Mouse (Mus musculus) gastrocnemius, adult 8-10 months (tissue): ENCODE measurements around the gene Lsm14a. TPM values are rescaled to one million over a fixed set of nuclear protein-coding genes. Genes with fewer than 3 reads are reported as not detected.
A peak's percentile ranks its signal among the peaks of the same experiment; 100 is the strongest.
"Not testable (repeated sequence)": the region's sequence is repeated elsewhere in the genome, so short reads cannot be mapped to it uniquely, and the experiment has no call there.

Source experiments
- DNase-seq, 2 experiments: peaks; one replicate each; pipeline ENCODE4 v3.0.0; 2022; ENCODE audit warnings: low spot score in 2 of 2
- total RNA-seq, 4 experiments: library from RNA; stranded (reverse); gene quantifications; 2 replicates each; pipeline ENCODE4 v1.2.4; 2022

Gene Lsm14a
- total RNA-seq, 4 experiments from 2014 or later: 90.2 to 111 (median 99.9) TPM

DNA sequence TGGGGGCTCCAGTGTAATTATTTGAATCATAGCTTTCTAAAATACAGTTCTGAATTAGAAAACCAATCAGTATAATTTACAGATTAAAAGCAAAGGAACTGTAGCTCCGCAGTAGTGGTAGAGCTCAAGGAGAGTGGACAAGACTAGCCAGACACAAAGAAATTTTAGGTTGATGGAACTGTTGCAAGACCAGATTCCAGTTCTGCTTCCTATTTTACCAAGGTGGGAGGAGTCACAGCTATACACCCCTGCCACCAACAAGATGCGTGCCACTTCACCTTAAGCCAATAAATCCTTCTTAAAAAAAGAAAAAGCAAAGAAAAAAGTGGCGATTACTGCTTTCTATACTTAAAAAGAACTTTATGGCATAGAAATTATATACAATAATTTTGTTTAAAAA lies 12.8 kb downstream of the Lsm14a start:
- no peak for DNase-seq

DNA sequence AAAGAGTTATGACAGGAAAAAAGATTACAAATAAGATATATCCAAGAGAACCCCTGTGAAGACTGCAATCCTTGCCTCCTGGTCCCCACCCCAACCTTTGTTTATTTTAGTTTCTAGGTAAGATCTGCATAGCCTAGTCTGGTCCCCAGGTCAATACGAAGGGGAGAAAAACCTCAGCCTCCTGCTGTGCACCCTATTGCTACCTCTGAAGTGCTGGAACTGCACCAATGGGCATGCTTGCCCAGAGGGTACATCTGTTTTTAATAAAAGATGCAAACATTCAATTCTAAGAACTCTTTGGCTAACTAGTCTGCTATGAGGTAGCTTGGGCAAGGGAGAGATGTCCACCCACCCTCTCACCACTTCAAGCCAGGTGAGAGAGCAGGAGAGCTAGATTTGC lies 19.2 kb downstream of the Lsm14a start:
- no peak for DNase-seq

DNA sequence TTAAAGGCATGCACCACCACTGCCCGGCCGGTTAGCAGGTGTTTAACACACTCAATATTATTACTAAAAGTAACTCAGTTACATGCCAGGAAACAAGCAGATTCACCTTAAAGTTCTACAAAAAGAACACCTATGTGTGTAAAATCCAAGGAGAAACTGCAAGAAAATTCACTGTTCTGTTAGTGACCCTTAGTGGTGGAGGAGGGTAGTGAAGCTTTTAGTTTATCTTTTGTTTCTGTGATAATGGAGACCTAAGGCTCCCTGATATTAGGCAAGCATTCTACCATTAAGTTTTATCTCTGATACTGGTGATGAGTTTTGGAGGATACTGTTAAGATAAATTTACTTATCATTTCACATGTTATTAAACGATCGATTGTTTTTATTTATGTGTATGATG lies 37.5 kb downstream of the Lsm14a start:
- DNase-seq: no peak

DNA sequence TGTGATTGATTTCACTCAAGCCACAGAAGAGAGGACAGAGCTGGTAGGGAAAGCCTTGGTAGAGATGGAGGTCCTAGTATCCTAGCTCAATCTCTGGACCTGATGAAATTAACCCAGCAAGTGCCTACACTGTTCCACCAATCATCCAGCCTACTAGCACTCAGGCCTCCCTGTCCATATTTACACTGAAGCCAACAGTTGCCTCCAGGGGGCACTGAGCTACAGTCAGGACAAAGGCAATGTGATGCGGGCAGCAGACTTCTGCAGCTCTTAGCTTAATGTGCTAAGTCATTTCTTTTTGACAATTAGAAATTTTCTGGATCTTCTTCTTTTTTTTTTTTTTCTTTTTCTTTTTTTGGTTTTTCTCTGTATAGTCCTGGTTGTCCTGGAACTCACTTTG lies 41.1 kb downstream of the Lsm14a start:
- no peak for DNase-seq

DNA sequence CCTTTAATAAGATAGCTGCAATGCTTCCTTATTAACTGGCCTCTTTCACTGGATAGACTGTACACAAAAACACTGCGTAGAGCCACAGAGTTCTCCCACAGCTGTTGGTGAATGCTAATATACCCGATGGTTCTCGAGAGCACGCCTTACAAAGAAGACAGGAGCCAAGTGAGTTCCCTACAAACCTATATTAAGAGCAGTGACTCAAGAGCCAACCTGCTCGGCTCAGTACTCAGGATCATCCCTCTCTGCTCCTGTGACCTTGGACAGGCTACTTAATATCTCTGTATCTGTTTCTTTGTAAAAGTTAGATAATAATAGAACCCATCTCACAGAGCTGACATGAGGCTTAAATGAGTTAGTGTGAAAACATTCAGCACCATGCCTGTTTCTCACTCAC lies 42.9 kb downstream of the Lsm14a start:
- DNase-seq: peak in 1 of 2 experiments; percentile 23

DNA sequence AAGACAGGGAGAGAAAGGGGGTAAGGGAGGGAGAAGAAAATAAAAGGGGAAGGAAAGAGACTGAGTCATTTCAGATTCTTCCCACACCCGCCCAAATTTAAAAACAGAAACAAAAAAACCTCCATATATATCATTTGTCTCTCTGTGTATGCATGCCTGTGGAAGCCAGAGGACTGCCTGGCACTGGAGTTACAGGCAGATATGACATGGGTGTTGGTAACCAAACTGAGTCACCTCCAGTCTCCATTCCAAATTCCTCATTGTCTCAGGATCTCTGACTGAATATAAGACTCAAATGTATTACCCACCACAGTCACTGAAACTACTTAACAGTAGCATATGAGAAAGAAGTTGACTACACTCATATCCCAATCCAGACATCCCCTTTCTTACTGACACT lies 45.1 kb downstream of the Lsm14a start:
- no peak for DNase-seq

DNA sequence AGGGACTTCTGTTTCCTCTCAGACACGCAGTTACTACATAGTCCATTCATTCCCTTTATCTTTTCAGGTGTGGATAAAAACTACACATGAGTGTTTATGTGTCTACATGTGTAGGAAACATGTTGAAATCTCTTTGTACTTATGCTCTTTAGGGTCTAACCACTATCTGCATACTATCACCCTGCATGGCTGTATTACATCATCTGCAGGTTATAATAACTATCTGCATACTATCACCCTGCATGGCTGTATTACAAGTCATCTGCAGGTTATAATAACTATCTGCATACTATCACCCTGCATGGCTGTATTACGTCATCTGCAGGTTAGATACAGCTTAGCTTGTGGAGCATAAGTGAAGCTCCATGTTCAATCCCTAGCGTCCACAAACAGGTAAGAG lies 46.1 kb downstream of the Lsm14a start:
- no peak for DNase-seq

DNA sequence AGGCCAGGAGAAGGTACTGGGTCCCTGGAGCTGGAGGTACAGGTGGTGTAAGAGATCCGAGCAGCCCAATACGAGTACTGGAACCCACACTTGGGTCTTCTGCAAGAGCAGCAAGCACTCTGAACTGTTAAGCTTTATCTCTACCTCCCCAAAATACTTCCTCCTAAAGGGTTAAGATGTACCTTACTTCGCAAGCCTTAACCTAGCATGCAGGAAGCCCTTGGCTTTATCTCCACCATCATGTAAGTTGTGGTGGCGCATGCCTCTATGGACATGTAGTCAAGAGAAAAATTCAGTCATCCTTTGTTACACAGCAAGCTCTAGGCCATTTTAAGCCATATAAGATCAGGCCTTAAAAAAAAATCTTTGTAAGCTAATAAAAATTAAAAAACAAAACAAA lies 46.6 kb downstream of the Lsm14a start:
- no peak for DNase-seq

DNA sequence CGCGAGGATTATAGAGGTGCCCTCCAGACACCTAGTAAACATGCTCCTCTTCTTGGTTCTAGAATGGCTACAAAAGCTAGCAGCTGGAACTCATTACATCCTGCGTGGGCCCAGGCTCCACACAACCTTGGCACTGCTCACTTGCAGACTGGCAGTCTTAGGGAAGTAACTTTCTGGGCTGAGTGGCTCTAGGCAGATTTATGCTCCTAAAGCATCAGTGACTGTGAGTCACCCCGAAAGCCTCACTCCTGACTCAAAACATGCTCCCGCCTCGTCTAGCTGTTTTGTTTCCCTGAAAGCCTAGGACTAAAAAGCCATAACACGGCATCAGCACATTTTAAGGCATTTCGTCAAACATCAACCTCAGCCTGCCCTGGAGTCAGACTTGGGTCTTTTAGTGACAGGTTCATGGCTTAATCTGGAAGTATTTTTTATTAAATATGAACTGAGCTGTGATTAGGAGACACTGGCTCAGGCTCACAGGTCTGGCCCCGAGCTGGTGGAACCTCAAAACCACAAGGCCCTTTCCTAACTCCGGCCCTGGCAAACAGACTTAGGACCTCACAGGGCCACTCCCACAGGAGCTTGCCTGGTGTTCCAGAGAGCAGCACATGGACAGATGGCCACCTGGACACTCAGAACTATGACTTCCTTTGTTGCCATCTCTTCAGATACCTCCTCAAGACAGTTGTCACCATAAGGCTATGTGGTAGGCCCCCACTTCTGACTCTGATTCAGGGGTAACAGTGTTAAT lies 50.9 kb downstream of the Lsm14a start:
- no peak for DNase-seq

DNA sequence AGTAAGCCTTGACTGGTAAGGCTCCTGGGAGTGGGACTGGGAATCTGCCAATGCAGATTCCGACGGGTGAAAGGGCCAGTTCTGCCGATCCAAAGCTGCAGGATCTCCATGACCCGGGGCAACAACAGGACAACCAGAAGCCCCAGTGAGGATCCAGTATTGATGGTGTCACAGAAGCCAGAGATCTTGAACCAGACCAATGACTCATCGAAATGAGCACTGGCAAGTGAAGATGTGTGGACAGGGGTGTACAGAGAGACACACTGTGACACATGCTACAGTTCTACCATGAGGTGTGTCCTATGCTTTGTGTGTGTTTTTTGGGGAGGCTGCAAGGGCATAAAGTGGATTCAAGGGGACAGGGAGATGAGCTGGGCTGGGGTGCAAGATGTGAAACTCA lies 52.3 kb downstream of the Lsm14a start:
- no peak for DNase-seq

DNA sequence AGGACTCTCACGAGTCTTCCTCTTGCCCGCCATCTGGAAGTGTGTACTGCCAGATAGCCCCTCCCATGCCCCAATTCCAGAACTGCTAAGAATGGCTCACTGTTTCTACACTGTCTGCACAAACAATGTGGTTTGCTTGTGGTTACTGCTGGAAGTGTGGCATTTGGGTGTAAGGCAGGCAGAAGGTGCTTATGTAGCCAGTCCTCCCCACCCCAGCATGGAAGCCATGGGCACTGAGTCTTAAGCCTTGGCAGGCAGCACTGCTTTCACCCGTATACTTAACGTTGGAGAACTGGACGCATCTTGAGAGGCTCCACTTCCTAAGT lies 54.0 kb downstream of the Lsm14a start:
- no peak for DNase-seq

DNA sequence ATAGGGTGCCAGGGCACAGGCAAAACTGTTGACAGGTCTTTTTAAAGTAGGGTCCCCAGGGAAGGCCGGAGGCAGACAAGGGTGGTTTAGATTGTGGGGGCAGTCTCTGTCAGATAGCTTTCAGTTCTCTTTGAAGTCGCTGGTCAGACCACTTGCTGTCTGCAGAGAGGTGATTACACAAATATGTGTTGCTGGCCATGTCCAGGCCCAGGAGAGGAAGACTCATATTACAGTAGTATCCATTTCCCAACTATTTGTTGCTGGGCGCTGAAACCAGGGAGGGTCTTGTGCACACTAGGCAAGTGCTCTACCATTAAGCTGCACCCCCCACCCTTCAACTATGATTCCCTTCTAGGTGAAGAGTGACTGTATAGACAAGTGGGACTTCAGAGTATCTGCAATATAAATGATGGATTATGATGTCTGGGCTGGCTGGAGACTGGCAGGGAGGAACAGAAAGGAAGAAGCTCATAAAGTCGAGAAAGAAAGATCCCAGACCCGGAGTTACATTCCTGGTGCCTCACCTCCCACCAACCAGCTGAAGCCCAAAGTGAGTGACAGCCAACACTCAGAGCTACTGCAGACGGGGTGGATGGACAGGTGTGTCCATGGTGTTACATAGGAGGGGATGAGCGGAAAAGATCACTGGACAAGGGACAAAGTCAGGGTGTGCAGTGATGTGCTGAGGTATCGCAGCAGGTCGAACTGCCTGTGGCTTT lies 54.5 kb downstream of the Lsm14a start:
- no peak for DNase-seq

DNA sequence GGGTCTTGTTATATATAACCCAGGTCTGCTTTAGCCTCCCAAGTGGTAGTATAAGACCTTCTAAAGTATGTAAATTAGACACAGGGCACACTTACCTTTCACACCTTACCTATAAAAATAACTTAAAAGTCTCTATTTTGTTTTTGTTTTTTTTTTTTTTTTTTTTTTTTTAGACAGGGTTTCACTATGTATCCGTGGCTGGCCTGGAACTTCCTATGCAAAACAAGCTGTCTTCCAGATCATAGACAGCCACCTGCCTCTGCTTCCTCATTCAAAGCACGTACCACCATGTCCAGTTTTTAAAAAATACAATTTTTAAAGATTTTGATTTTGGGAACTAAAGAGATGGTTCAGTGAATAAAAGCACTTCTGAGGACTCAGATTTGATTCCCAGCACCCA lies 55.8 kb downstream of the Lsm14a start:
- no peak for DNase-seq

DNA sequence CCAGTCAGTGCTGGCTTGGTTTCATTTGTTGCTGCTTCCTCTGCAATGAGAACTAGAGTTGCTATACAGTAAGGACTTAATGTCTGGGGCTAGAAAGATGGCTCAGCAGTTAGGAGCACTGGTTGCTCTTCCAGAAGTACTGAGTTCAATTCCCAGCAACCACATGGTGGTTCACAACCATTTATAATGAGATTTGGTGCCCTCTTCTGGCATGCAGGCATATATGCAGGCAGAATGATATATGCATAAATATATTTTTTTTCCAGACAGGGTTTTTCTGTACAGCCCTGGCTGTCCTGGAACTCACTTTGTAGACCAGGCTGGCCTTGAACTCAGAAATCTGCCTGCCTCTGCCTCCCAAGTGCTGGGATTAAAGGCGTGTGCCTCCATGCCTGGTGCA lies 56.6 kb downstream of the Lsm14a start:
- not testable (repeated sequence) for DNase-seq

DNA sequence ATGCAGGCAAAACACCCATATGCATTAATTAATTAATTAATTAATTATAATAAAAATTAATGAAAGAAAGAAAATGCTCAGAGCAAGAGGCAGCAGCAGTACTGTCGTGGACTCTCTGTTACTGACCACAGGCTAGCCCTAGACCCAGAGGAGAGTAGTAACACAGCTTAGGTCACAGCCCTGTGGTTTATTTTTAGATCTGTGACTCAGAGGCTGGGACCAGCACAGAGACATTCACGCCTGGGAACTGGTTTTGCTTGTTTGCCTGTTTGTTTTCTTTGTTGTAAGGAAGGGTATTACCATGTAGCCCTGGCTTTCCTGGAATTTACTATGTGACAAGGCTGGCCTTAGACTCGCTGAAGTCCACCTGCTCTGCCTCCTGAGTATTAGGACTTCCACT lies 65.6 kb downstream of the Lsm14a start:
- DNase-seq: no peak

DNA sequence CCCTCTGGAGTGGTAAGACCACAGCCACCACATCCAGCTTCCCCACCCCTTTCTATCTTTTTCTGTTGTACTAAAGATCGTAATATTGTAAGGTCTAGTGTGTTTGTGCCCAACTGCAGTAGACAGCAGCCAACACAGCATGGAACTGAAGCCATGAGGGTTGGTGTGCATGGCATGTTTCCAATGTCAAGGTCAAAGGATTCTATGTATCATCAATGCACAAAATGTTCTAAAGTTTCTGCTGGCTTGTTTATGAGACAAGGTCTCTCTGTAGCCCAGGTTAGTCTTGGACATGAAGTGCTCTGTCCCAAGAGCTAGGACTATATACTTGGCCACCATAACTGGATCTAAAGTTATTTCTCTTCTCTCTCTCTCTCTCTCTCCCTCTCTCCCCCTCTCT lies 68.3 kb downstream of the Lsm14a start:
- no peak for DNase-seq

DNA sequence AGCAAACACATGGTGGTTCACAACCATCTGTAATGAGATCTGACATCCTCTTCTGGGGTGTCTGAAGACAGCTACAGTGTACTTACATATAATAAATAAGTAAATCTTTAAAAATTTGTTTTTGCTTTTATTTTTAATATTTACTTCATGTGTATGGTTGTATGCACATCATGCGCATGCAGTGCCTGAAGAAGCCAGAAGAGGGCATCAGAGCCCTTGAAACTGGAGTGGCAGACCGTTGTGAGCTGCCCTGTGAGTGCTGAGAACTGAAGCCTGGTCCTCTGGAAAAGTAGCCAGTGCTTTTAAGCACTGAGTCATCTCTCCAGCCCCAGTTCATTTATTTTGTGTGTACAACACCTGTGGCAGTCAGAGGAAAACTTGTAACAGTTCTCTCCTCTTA lies 69.1 kb downstream of the Lsm14a start:
- no peak for DNase-seq

DNA sequence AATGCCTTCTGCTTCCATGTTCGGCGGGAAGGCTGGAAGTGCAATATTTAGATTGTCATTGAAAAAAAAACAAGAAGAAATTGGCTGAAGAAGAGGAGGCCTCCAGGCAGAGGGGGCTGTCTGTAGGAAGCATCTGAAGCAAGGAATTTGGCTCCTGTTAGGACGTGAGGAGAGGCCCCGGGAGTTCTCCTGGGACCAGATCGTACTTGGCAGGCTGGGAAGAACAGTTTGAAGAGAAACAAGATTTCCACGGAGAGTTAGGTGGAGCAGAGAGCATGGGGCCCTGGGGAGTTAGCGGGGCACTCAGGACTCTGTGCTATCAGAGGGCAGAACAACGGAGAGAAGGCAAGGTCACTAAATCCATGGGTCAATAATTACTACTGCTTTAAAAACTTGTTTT lies 69.8 kb downstream of the Lsm14a start:
- DNase-seq: peak in 1 of 2 experiments; percentile 45

DNA sequence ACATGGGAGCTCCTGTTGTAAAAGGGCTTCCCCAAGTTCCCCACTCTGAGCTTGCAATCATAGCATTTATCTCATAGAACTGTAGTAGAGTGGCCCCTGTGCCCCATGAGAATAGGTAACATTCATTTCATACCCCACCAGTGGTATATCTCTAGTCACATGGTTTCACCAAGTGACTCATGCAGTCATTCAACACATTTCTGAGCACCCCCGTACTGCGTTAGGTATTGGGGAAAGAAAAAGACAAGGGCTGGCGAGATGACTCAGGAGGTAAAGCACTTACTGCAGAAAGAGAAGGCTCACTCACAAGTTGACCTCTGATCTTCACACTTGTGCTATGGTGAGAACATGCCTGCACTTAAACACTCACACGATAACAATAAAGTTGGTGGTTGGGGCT lies 71.2 kb downstream of the Lsm14a start:
- no peak for DNase-seq

DNA sequence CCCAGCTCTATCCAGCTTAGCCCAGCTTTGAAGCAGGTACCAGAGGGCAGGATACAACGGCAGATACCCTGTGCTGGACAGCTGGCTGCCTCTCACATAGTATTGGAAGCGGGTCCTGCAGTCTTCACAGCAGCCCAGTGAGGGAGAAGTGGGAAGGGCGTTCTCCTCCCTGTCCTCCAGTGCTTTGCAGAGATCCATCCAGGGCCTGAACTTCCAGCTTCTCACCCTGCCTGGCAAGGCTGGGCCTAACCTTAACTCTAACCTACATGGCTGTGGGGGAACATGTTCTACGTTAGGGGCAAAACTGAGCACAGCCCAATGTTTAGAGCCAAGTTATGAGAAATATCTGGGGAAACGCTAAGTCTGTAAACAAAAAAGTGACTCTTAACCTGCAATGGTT lies 72.0 kb downstream of the Lsm14a start:
- no peak for DNase-seq

DNA sequence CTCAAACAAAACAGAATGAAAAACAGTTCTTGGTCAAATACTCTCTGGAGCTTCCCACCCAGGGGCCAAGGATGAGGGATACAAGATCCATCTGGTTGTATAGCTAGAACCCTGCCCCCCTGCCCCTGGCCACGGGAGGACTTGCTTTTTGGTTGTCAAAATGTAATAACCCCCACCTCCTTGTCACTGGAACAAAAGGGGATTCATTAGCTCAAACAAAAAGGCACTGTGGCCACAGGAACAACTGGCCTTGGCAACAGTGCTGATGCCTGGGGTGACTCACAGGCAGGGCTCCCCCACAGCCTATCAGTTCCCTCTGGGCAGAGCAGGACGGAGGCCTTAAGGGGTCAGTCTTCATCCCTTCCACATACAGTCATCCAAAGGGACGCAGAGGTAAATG lies 73.2 kb downstream of the Lsm14a start:
- no peak for DNase-seq

DNA sequence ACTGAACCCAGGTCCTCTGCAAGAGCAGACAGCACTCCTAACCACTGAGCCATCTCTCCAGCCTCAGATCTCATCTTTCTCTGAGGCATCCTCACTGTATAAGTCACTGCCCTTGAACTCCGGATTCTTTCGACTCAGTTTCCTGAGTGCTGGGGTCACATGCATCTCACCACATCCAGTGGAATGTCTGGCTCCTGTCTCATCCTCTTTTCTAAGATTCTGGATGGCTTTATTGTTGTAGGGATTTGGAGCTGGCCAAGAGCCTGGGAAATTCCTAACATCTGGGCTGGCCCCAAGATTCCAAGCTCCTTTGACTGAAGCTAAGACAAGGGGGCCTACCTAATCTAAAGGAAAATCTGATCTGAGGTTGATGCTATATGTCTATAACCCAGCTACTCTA lies 74.0 kb downstream of the Lsm14a start:
- DNase-seq: peak in 1 of 2 experiments; percentile 24

DNA sequence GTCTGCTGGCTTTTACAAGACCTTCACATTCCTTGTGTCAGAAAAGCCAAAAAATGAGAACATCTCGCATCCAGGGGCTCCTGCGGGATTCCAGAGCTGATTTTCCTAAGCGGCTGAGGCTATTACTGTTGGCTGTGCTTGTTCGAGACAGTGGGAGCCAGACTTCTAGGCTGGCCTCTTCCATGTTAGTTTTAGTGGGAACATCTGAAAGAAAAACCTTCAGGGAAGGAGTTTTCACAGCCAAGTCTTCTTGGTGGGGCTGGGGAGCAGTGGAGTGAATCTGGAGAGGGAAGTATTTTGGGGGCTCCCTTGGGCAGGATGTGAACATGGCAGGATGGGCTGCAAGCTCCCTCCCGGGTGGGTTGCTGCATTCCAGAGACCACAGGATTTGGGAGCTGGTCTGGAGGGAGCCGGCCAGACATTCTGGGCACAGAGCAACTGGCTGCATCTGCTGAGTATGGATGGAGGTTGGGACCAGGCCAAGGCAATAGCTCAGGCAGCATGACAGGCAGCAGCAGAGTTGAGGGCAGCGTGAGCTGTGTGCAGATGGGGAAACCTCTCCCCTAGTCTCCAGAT lies 75.1 kb downstream of the Lsm14a start:
- peak; percentile 59 to 70 for DNase-seq
